Mouse (Mus musculus): ENCODE data around the gene Tbcb. TPM values are rescaled to one million over a fixed set of nuclear protein-coding genes. Genes with fewer than 3 reads are reported as not detected.
"Not testable (repeated sequence)": the region's sequence is repeated elsewhere in the genome, so short reads cannot be mapped to it uniquely, and the experiment has no call there.

Tbcb gene
- polyA plus RNA-seq, 1 experiment from 2014 or later, result 278 TPM

- 87% methylated on average over 3 of the region's 3 CpGs for WGBS
- Histone ChIP-seq H3K27ac (ENCODE audit: low read depth, low read length) (no peak overlapping the region), H3K9ac (ENCODE audit: low read depth, low read length) (no peak overlapping the region), H3K4me3 (ENCODE audit: low read depth, low read length) (no peak overlapping the region), H3K9me3 (ENCODE audit: control insufficient read depth, low read length) (no peaks in the 10 kb centered on the region), H3K27me3 (ENCODE audit: control insufficient read depth, insufficient read depth, low read length) (no peaks in the 10 kb centered on the region), H3K4me1 (replicated peaks; ENCODE audit: control insufficient read depth, insufficient read depth, low read length) (no peaks in the 10 kb centered on the region), H3K4me2 (replicated peaks; ENCODE audit: low read depth, low read length) (no peak overlapping the region), H3K36me3 (ENCODE audit: control insufficient read depth, insufficient read depth, low read length) (0 out of 2 replicates have a peak, but pooled peaks cover 2% of the 10 kb centered on the region)
- ATAC-seq (ENCODE audit: low FRiP score) (no peak), DNase-seq (ENCODE audit: low spot score) (no peak)
These were observed 34.7 kb upstream of the Tbcb start for GRCm38 (mm10) chr7:30266780-30267179.

- 93% methylated on average over 7 of the region's 7 CpGs for WGBS
- Histone ChIP-seq H3K27me3 (ENCODE audit: control insufficient read depth, insufficient read depth, low read length) (no peaks in the 10 kb centered on the region), H3K36me3 (ENCODE audit: control insufficient read depth, insufficient read depth, low read length) (0 out of 2 replicates have a peak, but pooled peaks cover 2% of the 10 kb centered on the region), H3K9ac (ENCODE audit: low read depth, low read length) (no peak overlapping the region), H3K4me1 (replicated peaks; ENCODE audit: control insufficient read depth, insufficient read depth, low read length) (no peaks in the 10 kb centered on the region), H3K9me3 (ENCODE audit: control insufficient read depth, low read length) (no peaks in the 10 kb centered on the region), H3K4me2 (replicated peaks; ENCODE audit: low read depth, low read length) (no peak overlapping the region), H3K4me3 (ENCODE audit: low read depth, low read length) (no peak overlapping the region), H3K27ac (ENCODE audit: low read depth, low read length) (no peak overlapping the region)
- no peak for DNase-seq (ENCODE audit: low spot score)
- ATAC-seq (ENCODE audit: low FRiP score), result no peak
These were observed 33.9 kb upstream of the Tbcb start for GRCm38 (mm10) chr7:30265935-30266334.

- no peak overlapping the region for H3K9ac ChIP-seq (ENCODE audit: low read depth, low read length)
- H3K27me3 ChIP-seq (ENCODE audit: control insufficient read depth, insufficient read depth, low read length), result no peaks in the 10 kb centered on the region
- H3K27ac ChIP-seq (ENCODE audit: low read depth, low read length), result no peak overlapping the region
- no peak overlapping the region for H3K4me3 ChIP-seq (ENCODE audit: low read depth, low read length)
- H3K36me3 ChIP-seq (ENCODE audit: control insufficient read depth, insufficient read depth, low read length), result 0 out of 2 replicates have a peak, but pooled peaks cover 2% of the 10 kb centered on the region
- no peaks in the 10 kb centered on the region for H3K4me1 ChIP-seq (replicated peaks; ENCODE audit: control insufficient read depth, insufficient read depth, low read length)
- ATAC-seq (ENCODE audit: low FRiP score) (no peak), DNase-seq (ENCODE audit: low spot score) (no peak)
- 93% methylated on average over 5 of the region's 5 CpGs for WGBS
- H3K9me3 ChIP-seq (ENCODE audit: control insufficient read depth, low read length), result no peaks in the 10 kb centered on the region
- H3K4me2 ChIP-seq (replicated peaks; ENCODE audit: low read depth, low read length), result no peak overlapping the region
These were observed 33.5 kb upstream of the Tbcb start for GRCm38 (mm10) chr7:30265531-30265930.

GRCm38 (mm10) chr7:30265041-30265440 lies 33.0 kb upstream of the Tbcb start:
- no peaks in the 10 kb centered on the region for H3K27me3 ChIP-seq (ENCODE audit: control insufficient read depth, insufficient read depth, low read length)
- DNase-seq (ENCODE audit: low spot score) (no peak), ATAC-seq (ENCODE audit: low FRiP score) (no peak)
- H3K4me1 ChIP-seq (replicated peaks; ENCODE audit: control insufficient read depth, insufficient read depth, low read length), result no peaks in the 10 kb centered on the region
- no peak overlapping the region for H3K4me2 ChIP-seq (replicated peaks; ENCODE audit: low read depth, low read length)
- no peak overlapping the region for H3K27ac ChIP-seq (ENCODE audit: low read depth, low read length)
- H3K36me3 ChIP-seq (ENCODE audit: control insufficient read depth, insufficient read depth, low read length), result 0 out of 2 replicates have a peak, but pooled peaks cover 2% of the 10 kb centered on the region
- H3K4me3 ChIP-seq (ENCODE audit: low read depth, low read length), result no peak overlapping the region
- WGBS, result 85% methylated on average over 2 of the region's 2 CpGs
- no peak overlapping the region for H3K9ac ChIP-seq (ENCODE audit: low read depth, low read length)
- H3K9me3 ChIP-seq (ENCODE audit: control insufficient read depth, low read length), result no peaks in the 10 kb centered on the region

GRCm38 (mm10) chr7:30251956-30252954 lies 20.2 kb upstream of the Tbcb start:
- DNase-seq (ENCODE audit: low spot score) (no peak), ATAC-seq (ENCODE audit: low FRiP score) (no peak)
- Histone ChIP-seq H3K4me3 (ENCODE audit: low read depth, low read length) (no peak overlapping the region), H3K9me3 (ENCODE audit: control insufficient read depth, low read length) (no peaks in the 10 kb centered on the region), H3K36me3 (ENCODE audit: control insufficient read depth, insufficient read depth, low read length) (0 out of 2 replicates have a peak, but pooled peaks cover 2% of the 10 kb centered on the region), H3K4me2 (replicated peaks; ENCODE audit: low read depth, low read length) (no peak overlapping the region), H3K27ac (ENCODE audit: low read depth, low read length) (no peak overlapping the region), H3K9ac (ENCODE audit: low read depth, low read length) (no peak overlapping the region), H3K4me1 (replicated peaks; ENCODE audit: control insufficient read depth, insufficient read depth, low read length) (no peaks in the 10 kb centered on the region), H3K27me3 (ENCODE audit: control insufficient read depth, insufficient read depth, low read length) (no peaks in the 10 kb centered on the region)
- 89% methylated on average over 12 of the region's 12 CpGs for WGBS

GRCm38 (mm10) chr7:30237374-30237773 lies 5.3 kb upstream of the Tbcb start:
- WGBS, result 89% methylated on average over 3 of the region's 3 CpGs
- not testable (repeated sequence) for ATAC-seq (ENCODE audit: low FRiP score); H3K9me3 ChIP-seq (ENCODE audit: control insufficient read depth, low read length)

GRCm38 (mm10) chr7:30235625-30236024 lies 3.6 kb upstream of the Tbcb start, which contains the start of gene Ovol3:
Gene Ovol3 (minus strand): TSS chr7:30235725.
- H3K4me2 ChIP-seq (replicated peaks; ENCODE audit: low read depth, low read length), result no peak within 1 kb of the TSS
- no peaks in the 10 kb centered on the region for H3K9me3 ChIP-seq (ENCODE audit: control insufficient read depth, low read length)
- WGBS, result 85% methylated on average over 4 of the region's 4 CpGs
- H3K4me3 ChIP-seq (ENCODE audit: low read depth, low read length), result no peak within 1 kb of the TSS
- no peak within 1 kb of the TSS for H3K9ac ChIP-seq (ENCODE audit: low read depth, low read length)
- ATAC-seq (ENCODE audit: low FRiP score) (no peak), DNase-seq (ENCODE audit: low spot score) (no peak)
- no peaks in the 10 kb centered on the region for H3K27me3 ChIP-seq (ENCODE audit: control insufficient read depth, insufficient read depth, low read length)
- peaks cover 5% of the 10 kb centered on the region for H3K4me1 ChIP-seq (replicated peaks; ENCODE audit: control insufficient read depth, insufficient read depth, low read length)
- peaks cover 3% of the 10 kb centered on the region; the same call in 1 of the 2 replicates for H3K36me3 ChIP-seq (ENCODE audit: control insufficient read depth, insufficient read depth, low read length)
- H3K27ac ChIP-seq (ENCODE audit: low read depth, low read length), result no peak within 1 kb of the TSS

More at GRCm38 (mm10) chr7:30237374-30237773, 5.3 kb upstream of the Tbcb start:
- not testable (repeated sequence) for DNase-seq (ENCODE audit: low spot score); H3K36me3 ChIP-seq (ENCODE audit: control insufficient read depth, insufficient read depth, low read length); H3K27me3 ChIP-seq (ENCODE audit: control insufficient read depth, insufficient read depth, low read length); H3K4me1 ChIP-seq (replicated peaks; ENCODE audit: control insufficient read depth, insufficient read depth, low read length); H3K27ac ChIP-seq (ENCODE audit: low read depth, low read length); H3K9ac ChIP-seq (ENCODE audit: low read depth, low read length); H3K4me2 ChIP-seq (replicated peaks; ENCODE audit: low read depth, low read length); H3K4me3 ChIP-seq (ENCODE audit: low read depth, low read length)

- ATAC-seq (ENCODE audit: low FRiP score) (no peak), DNase-seq (ENCODE audit: low spot score) (no peak)
- Histone ChIP-seq H3K9ac (ENCODE audit: low read depth, low read length) (no peak overlapping the region), H3K27ac (ENCODE audit: low read depth, low read length) (no peak overlapping the region), H3K4me1 (replicated peaks; ENCODE audit: control insufficient read depth, insufficient read depth, low read length) (peaks cover 5% of the 10 kb centered on the region), H3K4me3 (ENCODE audit: low read depth, low read length) (no peak overlapping the region), H3K36me3 (ENCODE audit: control insufficient read depth, insufficient read depth, low read length) (no peaks in the 10 kb centered on the region), H3K27me3 (ENCODE audit: control insufficient read depth, insufficient read depth, low read length) (no peaks in the 10 kb centered on the region), H3K4me2 (replicated peaks; ENCODE audit: low read depth, low read length) (no peak overlapping the region), H3K9me3 (ENCODE audit: control insufficient read depth, low read length) (no peaks in the 10 kb centered on the region)
- 93% methylated on average over 8 of the region's 8 CpGs for WGBS
These were observed 3.0 kb upstream of the Tbcb start for GRCm38 (mm10) chr7:30235091-30235490.

All from hindbrain, embryonic 11.5 days (tissue).